Mouse (Mus musculus) cerebellum, postnatal 10 days (tissue): Measurements from ENCODE around the gene Med14.

Experiments
- DNase-seq, 2 experiments: peaks; one replicate each; pipeline ENCODE4 v3.0.0; 2021; ENCODE audit warnings: mixed read lengths in 2 of 2

Med14 gene

GRCm38 (mm10) chrX:12761626-12762333 lies at the start of gene Med14:
TSS of gene Med14 (minus strand) at chrX:12762073.
- peak; percentile 91 to 95 for DNase-seq

DNA sequence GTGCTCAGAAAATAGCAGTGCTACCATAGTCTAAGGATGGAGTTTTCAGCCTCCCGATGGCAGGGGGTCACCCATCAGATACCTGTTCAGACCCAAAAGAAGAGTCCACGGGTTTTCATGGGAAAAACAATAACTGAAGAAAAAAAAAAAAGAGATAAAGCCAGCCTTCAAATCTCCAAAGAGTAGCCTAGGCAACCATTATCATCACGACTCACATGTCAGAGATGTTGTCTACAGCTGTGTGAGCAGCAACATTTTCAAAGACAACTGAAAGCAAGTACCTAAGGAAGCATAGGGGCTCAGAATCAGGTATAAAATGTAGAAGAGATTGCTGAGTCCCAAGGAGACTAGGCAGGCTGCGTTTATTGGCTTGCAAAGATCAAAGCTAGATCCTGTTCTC lies 38.7 kb upstream of the Med14 start:
- no peak for DNase-seq

- DNase-seq, result peak; percentile 32 to 46
Observed at GRCm38 (mm10) chrX:12794842-12795241, 33.0 kb upstream of the Med14 start.

GRCm38 (mm10) chrX:12791674-12792340 lies 29.9 kb upstream of the Med14 start:
- peak; percentile 34 to 36 for DNase-seq

DNA sequence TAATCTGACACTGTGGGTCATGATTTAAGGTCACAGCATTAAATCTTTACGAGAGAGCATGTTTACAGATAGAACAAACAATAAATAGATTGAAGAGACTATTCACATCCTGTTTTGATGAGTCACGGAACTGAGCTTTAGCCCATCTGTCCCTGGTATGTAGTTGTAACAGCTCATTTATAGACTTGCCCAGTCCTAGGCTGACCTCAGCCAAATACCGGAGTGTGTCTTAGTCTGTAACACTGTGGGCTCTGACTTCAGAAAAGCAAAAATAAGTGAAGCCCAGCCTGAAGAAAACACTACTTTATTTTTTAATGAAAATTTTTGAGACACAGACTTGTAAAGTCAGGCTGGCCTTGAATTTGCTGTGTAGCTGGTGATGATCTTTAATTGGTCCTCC lies 11.4 kb upstream of the Med14 start:
- DNase-seq, result no peak

GRCm38 (mm10) chrX:12771561-12771960 lies 9.7 kb upstream of the Med14 start:
- no peak for DNase-seq

GRCm38 (mm10) chrX:12768571-12768970 lies 6.7 kb upstream of the Med14 start:
- no peak for DNase-seq

GRCm38 (mm10) chrX:12766846-12767564 lies 5.1 kb upstream of the Med14 start:
- DNase-seq, result no peak

- DNase-seq, result peak in 1 of 2 experiments; percentile 13
Observed at GRCm38 (mm10) chrX:12763127-12763834, 1.4 kb upstream of the Med14 start.

DNA sequence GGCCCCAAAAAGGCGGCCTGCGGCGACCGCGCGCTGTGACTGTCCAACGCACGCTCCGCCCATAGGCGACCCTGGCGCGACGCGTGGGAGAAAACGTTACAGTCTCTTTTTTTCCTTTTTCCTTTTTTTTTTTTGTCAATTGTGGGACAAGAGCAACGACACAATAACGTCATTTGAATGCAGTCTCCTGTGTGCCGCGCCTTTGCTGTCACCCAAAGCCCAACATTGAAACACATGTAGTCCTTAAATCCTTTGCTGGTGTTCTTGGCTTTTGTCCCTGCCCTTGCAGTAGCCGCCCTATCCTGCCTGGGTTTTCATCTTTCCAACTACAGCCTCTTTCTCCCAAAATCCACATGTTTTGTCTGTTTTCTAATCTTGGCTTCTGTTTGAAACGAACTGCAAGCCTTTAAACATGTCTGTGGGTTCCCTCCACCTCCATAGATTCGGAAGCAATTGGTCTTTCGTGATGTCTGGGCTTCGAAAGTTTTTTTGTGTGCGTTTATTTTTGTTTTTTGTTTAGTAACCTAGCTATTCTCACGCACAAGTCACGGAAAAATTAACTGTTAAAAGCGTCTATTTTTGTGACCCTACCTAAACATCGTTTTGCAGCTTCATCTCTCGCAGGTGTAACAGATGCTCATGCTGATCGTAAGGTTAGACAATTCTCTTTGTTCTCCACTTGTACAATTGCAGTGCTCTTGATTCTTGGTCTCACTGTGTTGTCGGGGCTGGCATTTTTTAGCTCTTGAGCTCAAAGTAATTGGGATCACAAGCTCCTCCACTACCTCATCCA lies 657 bp upstream of the Med14 start:
- peak in 1 of 2 experiments; percentile 23 for DNase-seq

DNA sequence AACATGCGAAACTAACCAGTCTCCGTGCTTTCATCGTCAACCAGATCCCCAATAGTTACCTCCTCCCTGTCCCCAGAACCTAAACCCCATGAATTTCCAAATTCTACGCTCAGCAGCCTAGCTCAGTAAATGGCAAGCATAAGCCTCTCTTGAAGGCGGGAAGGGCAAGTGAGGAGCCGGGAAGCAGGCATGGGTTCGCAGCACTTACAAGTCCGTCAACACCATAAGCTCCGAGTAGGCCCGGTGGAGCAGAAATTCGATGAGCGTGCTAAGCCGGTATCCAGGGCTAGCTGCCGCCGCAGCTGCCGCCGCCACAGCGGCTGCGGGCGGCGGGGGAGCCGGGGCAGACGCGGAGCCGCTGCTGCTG lies 631 bp downstream of the Med14 start:
- DNase-seq, result no peak

DNA sequence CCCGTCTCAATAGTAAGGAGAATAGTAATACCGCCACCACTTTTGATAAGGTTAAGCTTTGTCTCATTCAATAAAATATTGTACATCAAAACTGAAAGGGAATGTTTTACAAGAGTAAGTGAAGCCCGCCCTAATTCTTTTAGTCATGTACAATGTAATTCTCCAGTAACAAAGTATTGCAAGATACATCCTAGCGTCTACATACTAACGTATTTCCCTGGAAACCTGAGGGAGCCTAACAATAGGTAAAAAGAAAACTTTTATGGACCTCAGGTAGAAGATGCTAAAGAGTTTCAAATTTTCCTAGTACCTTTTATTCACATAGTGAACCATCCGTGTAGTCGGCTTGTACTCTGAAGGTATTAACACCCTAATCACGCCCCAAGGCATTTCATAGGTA lies 1.4 kb downstream of the Med14 start:
- DNase-seq, result no peak

DNA sequence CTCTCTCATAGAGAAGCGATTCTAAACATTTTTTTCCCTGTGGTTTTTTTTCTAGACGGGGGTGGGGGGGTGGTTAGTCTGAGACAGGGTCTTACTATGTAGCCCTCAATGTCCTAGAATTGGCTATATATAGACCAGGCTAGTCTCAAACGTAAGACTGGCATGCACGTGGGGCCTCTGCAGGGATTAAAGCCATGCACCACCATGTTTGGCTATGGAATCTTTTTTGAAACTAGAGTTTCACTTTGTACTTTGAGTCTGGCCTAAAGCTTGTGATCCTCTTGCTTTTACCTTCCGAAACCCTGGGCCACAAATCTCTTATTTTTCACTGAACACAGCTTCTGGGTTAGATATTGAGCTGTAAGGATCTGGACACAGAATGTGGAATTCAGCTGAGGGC lies 2.2 kb downstream of the Med14 start:
- no peak for DNase-seq

GRCm38 (mm10) chrX:12747886-12748285 lies 14.0 kb downstream of the Med14 start:
- no peak for DNase-seq

- DNase-seq, result no peak
Observed at GRCm38 (mm10) chrX:12746729-12747128, 15.1 kb downstream of the Med14 start.

- no peak for DNase-seq
Observed at GRCm38 (mm10) chrX:12740396-12740795, 21.5 kb downstream of the Med14 start.

- DNase-seq, result no peak
Observed at GRCm38 (mm10) chrX:12716036-12716435, 45.8 kb downstream of the Med14 start.

DNA sequence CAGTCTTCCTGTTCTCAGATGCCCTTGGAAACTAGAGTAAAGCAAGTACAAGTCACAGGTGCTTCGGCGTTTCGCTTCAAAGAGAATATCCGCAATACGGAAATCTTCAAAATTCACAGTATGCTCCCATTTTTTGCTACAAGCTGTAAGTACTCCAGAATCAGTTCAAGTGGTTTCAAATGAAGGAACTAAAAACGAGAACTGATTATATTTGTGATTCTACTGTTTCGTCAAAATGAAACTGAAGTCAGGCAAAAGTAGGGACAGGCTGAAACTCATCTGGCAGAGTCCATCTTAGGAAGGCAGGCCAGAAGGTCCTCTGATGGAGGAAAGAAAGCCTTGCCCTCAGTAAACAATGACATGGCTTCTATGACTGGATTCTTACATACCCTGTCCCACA lies 48.1 kb downstream of the Med14 start:
- no peak for DNase-seq

DNA sequence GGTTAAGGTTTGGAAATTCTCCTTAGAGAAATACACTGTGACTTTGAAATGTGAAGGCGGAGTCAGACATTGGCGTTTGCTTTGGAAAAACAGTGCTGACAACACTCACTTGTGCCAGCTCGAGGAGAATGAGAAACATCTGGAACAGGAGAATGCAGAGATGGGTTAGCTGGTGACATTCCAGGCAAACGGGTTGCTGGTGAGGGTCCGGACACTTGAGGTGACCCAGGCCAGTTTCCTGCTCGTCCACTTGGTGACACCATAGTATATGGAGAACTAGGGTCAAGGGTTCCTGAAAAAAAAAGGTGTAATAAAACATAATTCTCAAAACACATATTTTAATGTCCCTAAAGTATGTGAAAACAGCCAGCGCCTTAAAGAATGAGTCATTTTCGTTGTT lies 75.0 kb downstream of the Med14 start:
- DNase-seq, result no peak

GRCm38 (mm10) chrX:12686071-12686470 lies 75.8 kb downstream of the Med14 start:
- DNase-seq, result no peak

DNA sequence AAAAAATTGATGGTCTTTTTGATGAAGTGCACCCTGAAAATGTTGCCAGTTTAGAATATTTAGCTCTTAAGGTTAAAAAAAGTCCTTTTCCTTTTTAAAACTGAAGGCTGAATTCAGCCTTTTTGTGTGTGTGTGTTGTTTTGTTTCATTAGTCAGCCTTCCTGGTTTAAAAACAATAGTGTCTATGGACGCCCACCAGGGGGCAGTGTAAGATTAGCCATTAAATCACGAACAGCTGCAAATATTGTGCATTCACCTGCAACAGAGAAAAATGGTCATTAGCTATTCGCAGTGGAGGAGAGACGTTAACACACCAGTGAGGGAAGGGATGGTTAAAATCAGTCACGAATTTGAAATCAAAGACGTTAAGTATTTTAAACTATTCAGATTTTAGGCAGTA lies 84.5 kb downstream of the Med14 start:
- peak; percentile 81 to 83 for DNase-seq

DNA sequence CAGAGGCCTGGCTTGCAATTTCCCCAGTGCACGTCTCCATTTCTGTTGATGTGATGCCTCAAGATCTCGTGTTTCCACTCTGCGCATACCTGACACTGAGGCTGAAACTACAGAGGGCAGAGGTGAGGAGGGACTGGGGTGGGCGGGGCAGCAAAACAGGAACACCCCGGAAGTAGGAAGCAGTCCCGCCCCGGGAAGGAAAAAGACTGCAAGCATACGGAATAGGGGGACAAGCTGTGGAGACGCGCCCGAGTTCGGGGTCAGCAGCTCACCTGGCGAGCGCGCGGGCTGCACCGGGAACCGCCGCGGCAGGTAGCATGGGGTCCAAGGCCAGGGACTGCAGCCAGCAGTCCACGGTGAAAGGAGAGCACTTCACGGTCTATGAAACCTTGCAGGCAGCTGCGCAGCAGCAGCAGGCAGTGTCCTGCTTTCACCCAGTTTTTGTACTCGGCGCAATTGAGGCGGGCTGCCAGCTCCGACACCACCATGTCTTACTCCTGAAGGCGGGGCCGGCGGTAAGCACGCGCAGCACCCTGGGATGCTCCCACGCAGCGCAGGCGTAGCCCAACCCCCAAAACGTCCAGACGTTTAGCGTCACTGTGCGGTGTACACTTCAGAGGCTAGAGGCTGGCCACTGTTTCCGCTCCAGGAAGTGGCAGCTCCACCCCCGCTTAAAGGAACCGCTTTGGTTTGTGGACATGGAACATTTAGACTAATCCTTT lies 88.7 kb downstream of the Med14 start, which contains the start of gene 1810030O07Rik:
Gene 1810030O07Rik, minus strand, starts transcription at position 615 of the 722 bp plus-strand sequence.
- DNase-seq, result peak; percentile 90 to 93
